Comparison of ENCODE assay signal across 9 mouse cellular contexts in genomic region chr14:16840951-16841596, GRCm38 (mm10). TPM values are rescaled to one million over a fixed set of nuclear protein-coding genes. Genes with fewer than 3 reads are reported as not detected.
DNase-seq lines count a peak whose midpoint lies in the region; TF ChIP-seq lines count a peak whose summit lies in the region.
"Had no signal": no experiment of that assay in that cellular context is flagged by ENCODE, and none has a peak within 500 bp of the region (broad histone marks: within the 10 kb centered on the region; RNA-seq: fewer than 3 reads in every experiment).

No protein-coding gene starts in this region.

- no peak overlapping the region for H3K27ac ChIP-seq in gastrocnemius, adult 2 months
- H3K27ac ChIP-seq: heart, embryonic 15.5 days had no signal

- peak; percentile 4 to 13 for DNase-seq in lung, adult 18-20 months
- DNase-seq in lung, adult 2 months, result no peak
- DNase-seq in cerebellum, adult 11 months, result peak; percentile 3
- peak; percentile 46 for DNase-seq in gastrocnemius, adult 2 months
- peak; percentile 31 to 56 for DNase-seq in layer of hippocampus, adult 8-10 months (ENCODE audit: low spot score in 2 of 2)
- DNase-seq in retina, embryonic 14.5 days (ENCODE audit: low spot score), result peak; percentile 27
- DNase-seq in thymus, postnatal 0 days (ENCODE audit: low spot score), result no peak

- intact Hi-C loops in gastrocnemius, adult 2 months (cut with DNase I), result no loop called here

- TF ChIP-seq POLR2A in lung, adult 2 months (IDR thresholded peaks at IDR 0.05; ENCODE audit: borderline replicate concordance, extremely low read depth, low read depth, low read length), result no peak

- H3K4me1 ChIP-seq in lung, adult 2 months (ENCODE audit: control insufficient read depth, insufficient read depth, low read length), result no peaks in the 10 kb centered on the region; the same call in 1 of the 2 replicates
- H3K4me1 ChIP-seq: heart, embryonic 15.5 days had no signal

- no peak for TF ChIP-seq CTCF in lung, adult 2 months (IDR thresholded peaks at IDR 0.05; ENCODE audit: insufficient read depth, low read length)
- TF ChIP-seq CTCF in gastrocnemius, adult 2 months (IDR thresholded peaks at IDR 0.05), result no peak

- WGBS in lung, adult 2 months, result 51% methylated on average over 8 of the region's 8 CpGs

- no peak overlapping the region for H3K4me3 ChIP-seq in lung, adult 2 months (replicated peaks; ENCODE audit: extremely low read depth, low read depth, low read length)
- no peak overlapping the region for H3K4me3 ChIP-seq in gastrocnemius, adult 2 months
- H3K4me3 ChIP-seq: heart, embryonic 15.5 days had no signal

RNA-seq across cellular contexts. Expression of gene Rarb, which starts 22.1 kb away (rescaled TPM):
- polyA plus RNA-seq in lung, adult 2 months (2012; rRNA removed), result 16.1 and 19.3 TPM in 2 replicates
- total RNA-seq in gastrocnemius, adult 2 months (2021), result 10 to 100 TPM; 12.9 to 13.1 TPM
- 1 to 10 TPM; 5.9 to 9.4 (median 6.9) TPM for total RNA-seq in layer of hippocampus, adult 8-10 months (2022)
- 0.51 and 0.76 TPM in 2 replicates for polyA plus RNA-seq in thymus, postnatal 0 days (2015; fragmentation: Nextera tagmentation; extraction: Ambion mirVana)
- total RNA-seq: neutrophil, adult 5-6 weeks had no signal

Comparison
In these comparisons a context has a peak if more than half of its experiments do, and no peak if none do; other contexts are left out.
1. DNase-seq: peak in lung, adult 18-20 months (2 of 2), cerebellum, adult 11 months (single experiment), gastrocnemius, adult 2 months (single experiment), layer of hippocampus, adult 8-10 months (2 of 2) and retina, embryonic 14.5 days (single experiment); none in lung, adult 2 months (single experiment) and thymus, postnatal 0 days (single experiment).